Mouse (Mus musculus): Measurements from ENCODE around the gene Tmem126b. TPM values are rescaled to one million over a fixed set of nuclear protein-coding genes. Genes with fewer than 3 reads are reported as not detected.

Gene Tmem126b
- total RNA-seq, 2 experiments from 2014 or later, result 24.8 to 26.4 TPM

DNA sequence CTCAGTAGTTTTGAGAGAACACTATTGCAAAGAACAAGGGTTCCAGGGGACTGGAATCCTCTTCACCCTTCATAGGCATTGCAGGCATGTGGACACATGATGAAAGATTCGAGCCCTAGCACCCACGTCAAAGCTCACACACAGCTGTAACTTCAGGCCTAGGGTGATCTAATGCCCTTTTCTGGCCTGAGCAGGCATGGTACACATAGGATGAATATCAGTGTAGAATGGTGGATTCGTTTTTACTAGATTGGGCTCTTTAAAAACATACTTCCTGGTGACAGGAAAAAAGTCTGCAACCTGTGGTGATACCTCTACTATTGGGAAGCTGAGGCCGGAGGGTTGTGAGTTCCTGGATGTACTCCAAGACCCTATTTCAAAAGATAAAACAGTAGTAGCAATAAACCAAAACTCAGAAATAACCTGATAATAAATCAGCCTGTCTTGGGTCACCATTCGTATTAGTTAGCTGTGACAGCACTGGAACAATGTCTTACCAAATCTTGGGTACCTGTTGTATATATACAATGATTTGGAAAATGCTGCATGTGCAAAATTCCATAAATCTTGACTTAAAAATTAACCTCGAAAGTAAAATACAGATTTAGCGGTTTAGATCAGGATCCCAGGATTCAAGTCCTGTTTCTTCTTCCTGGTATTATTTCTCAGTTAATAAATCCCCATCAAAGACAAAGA is 19.5 kb downstream of the Tmem126b start:
- intact Hi-C loops (cut with DNase I), result loop anchor here (2.0 kb wide), 1 partner anchor 13 kb away; the partner anchor contains the start of gene Crebzf
- Histone ChIP-seq H3K4me3 (peak overlapping the region; percentile 94), H3K27ac (peak overlapping the region; percentile 98)
- no peak for TF ChIP-seq CTCF (IDR thresholded peaks at IDR 0.05)
- DNase-seq (ENCODE audit: extremely low spot score in 1 of 2, low spot score in 2 of 2), result no peak

- peak overlapping the region; percentile 75 for H3K4me3 ChIP-seq
- intact Hi-C loops (cut with DNase I), result loop anchor here (1.0 kb wide), 1 partner anchor 32 kb away; the partner anchor contains the start of genes Dlg2 and Tmem126b
- no peak for TF ChIP-seq CTCF (IDR thresholded peaks at IDR 0.05)
- no peak overlapping the region for H3K27ac ChIP-seq
- no peak for DNase-seq (ENCODE audit: extremely low spot score in 1 of 2, low spot score in 2 of 2)
Measured at GRCm38 (mm10) chr7:90444206-90444605, 31.6 kb downstream of the Tmem126b start.

DNA sequence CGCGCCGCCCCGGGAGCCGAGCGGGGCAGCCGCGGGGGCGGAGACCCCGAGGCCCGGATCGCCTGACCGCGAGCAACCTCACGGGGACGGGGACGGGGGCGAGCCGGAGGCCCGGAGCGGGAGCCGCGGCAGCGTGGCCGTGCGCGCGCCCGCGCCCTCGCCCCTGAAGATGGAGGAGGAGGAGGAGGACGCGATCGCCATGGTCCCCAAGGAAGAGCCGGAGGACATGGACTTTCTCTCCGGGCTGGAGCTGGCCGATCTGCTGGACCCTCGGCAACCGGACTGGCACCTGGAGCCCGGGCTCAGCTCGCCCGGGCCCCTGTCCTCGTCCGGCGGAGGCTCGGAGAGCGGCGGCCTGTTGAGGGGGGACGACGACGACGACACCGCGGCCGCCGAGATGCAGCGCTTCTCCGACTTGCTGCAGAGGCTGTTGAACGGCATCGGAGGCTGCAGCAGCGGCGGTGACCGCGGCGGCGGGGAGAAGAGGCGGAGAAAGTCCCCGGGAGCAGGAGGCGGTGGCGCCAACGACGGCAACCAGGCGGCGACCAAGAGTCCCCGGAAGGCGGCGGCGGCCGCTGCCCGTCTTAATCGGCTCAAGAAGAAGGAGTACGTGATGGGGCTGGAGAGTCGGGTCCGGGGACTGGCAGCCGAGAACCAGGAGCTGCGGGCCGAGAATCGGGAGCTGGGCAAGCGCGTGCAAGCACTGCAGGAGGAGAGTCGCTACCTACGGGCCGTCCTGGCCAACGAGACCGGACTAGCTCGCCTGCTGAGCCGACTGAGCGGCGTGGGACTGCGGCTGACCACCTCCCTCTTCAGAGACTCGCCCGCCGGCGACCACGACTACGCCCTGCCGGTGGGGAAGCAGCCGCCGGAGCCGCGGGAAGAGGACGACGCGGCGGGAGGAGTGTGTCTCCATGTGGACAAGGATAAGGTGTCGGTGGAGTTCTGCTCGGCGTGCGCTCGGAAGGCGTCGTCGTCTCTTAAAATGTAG is 32.4 kb downstream of the Tmem126b start:
- peak; percentile 73 to 78 for DNase-seq (ENCODE audit: extremely low spot score in 1 of 2, low spot score in 2 of 2)
- intact Hi-C loops (cut with DNase I), result loop anchor here (1.0 to 2.0 kb wide), 2 partner anchors 13 to 33 kb away; partner anchors contain the start of genes Dlg2, Tmem126a and Tmem126b
- TF ChIP-seq CTCF (IDR thresholded peaks at IDR 0.05), result peak; percentile 60

GRCm38 (mm10) chr7:90442518-90443080 is 33.2 kb downstream of the Tmem126b start, which contains the start of gene Crebzf:
Gene Crebzf (plus strand): TSS chr7:90442729.
- intact Hi-C loops (cut with DNase I), result loop anchor here (1.0 to 2.0 kb wide), 2 partner anchors 14 to 16 kb away; partner anchors contain the start of genes Ccdc89 and Tmem126a
- Histone ChIP-seq H3K4me3 (peak within 1 kb of the TSS; percentile 75), H3K27ac (peak within 1 kb of the TSS; percentile 96)
- TF ChIP-seq CTCF (IDR thresholded peaks at IDR 0.05), result no peak
- peak; percentile 94 to 96 for DNase-seq (ENCODE audit: extremely low spot score in 1 of 2, low spot score in 2 of 2)

More for the DNA sequence above, 32.4 kb downstream of the Tmem126b start:
- H3K27ac ChIP-seq, result peak overlapping the region; percentile 96
- H3K4me3 ChIP-seq, result peak overlapping the region; percentile 75

DNA sequence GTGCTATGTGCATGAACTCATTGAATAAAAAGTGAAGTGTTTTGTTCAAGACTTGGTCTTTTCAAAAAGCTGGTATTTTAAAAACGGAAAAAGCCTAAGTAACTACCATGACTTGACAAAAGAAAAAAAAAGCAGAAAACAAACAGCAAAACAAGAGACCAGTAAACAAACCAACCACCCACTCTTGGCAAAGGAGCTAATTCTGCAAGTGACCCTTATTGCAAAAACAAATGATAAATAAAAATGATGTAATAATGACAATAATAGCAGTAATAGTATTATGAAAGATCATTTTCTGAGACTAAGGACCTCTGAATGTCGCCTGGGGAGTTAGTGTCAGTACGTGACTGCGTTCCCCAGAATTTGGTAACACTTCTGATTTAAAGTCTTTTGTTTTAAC is 33.7 kb downstream of the Tmem126b start:
- intact Hi-C loops (cut with DNase I), result loop anchor here (1.0 to 2.0 kb wide), 2 partner anchors 15 to 16 kb away; partner anchors contain the start of genes Ccdc89 and Tmem126a
- Histone ChIP-seq H3K4me3 (peak overlapping the region; percentile 75), H3K27ac (peak overlapping the region; percentile 96)
- no peak for DNase-seq (ENCODE audit: extremely low spot score in 1 of 2, low spot score in 2 of 2)
- no peak for TF ChIP-seq CTCF (IDR thresholded peaks at IDR 0.05)

GRCm38 (mm10) chr7:90440044-90440443 is 35.8 kb downstream of the Tmem126b start:
- H3K4me3 ChIP-seq, result no peak overlapping the region
- intact Hi-C loops (cut with DNase I), result no loop called here
- H3K27ac ChIP-seq, result no peak overlapping the region
- no peak for TF ChIP-seq CTCF (IDR thresholded peaks at IDR 0.05)
- DNase-seq (ENCODE audit: extremely low spot score in 1 of 2, low spot score in 2 of 2), result no peak

- Histone ChIP-seq H3K4me3 (no peak overlapping the region), H3K27ac (no peak overlapping the region)
- no peak for TF ChIP-seq CTCF (IDR thresholded peaks at IDR 0.05)
- DNase-seq (ENCODE audit: extremely low spot score in 1 of 2, low spot score in 2 of 2), result no peak
- intact Hi-C loops (cut with DNase I), result no loop called here
Measured at GRCm38 (mm10) chr7:90432221-90432620, 43.6 kb downstream of the Tmem126b start.

DNA sequence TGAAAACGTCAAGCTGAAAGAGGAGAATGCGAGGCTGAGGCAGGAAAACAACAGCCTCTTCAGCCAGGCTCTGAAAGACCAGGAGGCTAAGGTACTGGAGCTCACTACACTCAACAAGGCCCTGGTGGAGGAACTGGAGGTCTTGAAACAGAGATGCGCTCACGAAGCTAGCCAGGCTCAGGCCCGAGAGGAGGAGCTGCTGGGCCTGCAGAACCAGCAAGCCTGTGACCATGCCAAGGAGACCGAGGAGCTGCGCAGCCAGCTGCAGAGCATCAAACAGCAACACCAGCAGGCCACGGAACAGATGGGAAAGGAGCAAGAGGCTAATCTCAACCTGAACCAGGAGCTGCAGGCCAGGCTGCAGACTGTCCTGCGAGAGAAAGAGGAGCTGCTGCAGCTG is 48.8 kb downstream of the Tmem126b start:
- intact Hi-C loops (cut with DNase I), result no loop called here
- H3K4me3 ChIP-seq, result peak overlapping the region; percentile 58
- no peak overlapping the region for H3K27ac ChIP-seq

GRCm38 (mm10) chr7:90426020-90427001 is 49.5 kb downstream of the Tmem126b start, which contains the start of gene Ccdc89:
Gene Ccdc89 (plus strand): TSS chr7:90426577.
- peak; percentile 69 to 74 for DNase-seq (ENCODE audit: extremely low spot score in 1 of 2, low spot score in 2 of 2)
- peak within 1 kb of the TSS; percentile 58 for H3K4me3 ChIP-seq
- H3K27ac ChIP-seq, result peak within 1 kb of the TSS; percentile 34; the same call in 1 of the 2 replicates
- intact Hi-C loops (cut with DNase I), result loop anchor here (1.0 kb wide), 2 partner anchors 16 to 47 kb away; partner anchors contain the start of gene Crebzf
- TF ChIP-seq CTCF (IDR thresholded peaks at IDR 0.05), result no peak

More for the DNA sequence above, 48.8 kb downstream of the Tmem126b start:
- DNase-seq (ENCODE audit: extremely low spot score in 1 of 2, low spot score in 2 of 2), result no peak
- no peak for TF ChIP-seq CTCF (IDR thresholded peaks at IDR 0.05)

Other genes with a start within 250 kb of the Tmem126b start
- not detected for gene Ccdc83, start 210.2 kb downstream of the Tmem126b start, total RNA-seq (2021)
- 10 to 100 TPM; 87.1 to 90.8 TPM for gene Sytl2, start 173.7 kb downstream of the Tmem126b start, total RNA-seq (2021)
- gene Ccdc89, start 49.4 kb downstream of the Tmem126b start, total RNA-seq (2021), result under 1 TPM; 0.91 to 0.96 TPM
- gene Crebzf, start 33.3 kb downstream of the Tmem126b start, total RNA-seq (2021), result 100 to 1,000 TPM in 1 of 2 experiments, 10 to 100 TPM in 1; 98.8 to 105 TPM
- gene Tmem126a, start 18.8 kb downstream of the Tmem126b start, total RNA-seq (2021), result 10 to 100 TPM; 38.1 to 40.0 TPM
- gene Dlg2, start 671 bp upstream of the Tmem126b start, total RNA-seq (2021), result 100 to 1,000 TPM; 295 to 301 TPM